Mouse (Mus musculus) monocyte, adult 2 months (primary cell): Measurements from ENCODE around the gene Pitpnc1.
A peak's percentile ranks its signal among the peaks of the same experiment; 100 is the strongest.

Source experiments
- DNase-seq, 2 experiments: peaks; one replicate each; pipeline ENCODE4 v3.0.0; 2022; ENCODE audit warnings: low spot score in 2 of 2, low read depth in 1 of 2

Gene Pitpnc1

DNA sequence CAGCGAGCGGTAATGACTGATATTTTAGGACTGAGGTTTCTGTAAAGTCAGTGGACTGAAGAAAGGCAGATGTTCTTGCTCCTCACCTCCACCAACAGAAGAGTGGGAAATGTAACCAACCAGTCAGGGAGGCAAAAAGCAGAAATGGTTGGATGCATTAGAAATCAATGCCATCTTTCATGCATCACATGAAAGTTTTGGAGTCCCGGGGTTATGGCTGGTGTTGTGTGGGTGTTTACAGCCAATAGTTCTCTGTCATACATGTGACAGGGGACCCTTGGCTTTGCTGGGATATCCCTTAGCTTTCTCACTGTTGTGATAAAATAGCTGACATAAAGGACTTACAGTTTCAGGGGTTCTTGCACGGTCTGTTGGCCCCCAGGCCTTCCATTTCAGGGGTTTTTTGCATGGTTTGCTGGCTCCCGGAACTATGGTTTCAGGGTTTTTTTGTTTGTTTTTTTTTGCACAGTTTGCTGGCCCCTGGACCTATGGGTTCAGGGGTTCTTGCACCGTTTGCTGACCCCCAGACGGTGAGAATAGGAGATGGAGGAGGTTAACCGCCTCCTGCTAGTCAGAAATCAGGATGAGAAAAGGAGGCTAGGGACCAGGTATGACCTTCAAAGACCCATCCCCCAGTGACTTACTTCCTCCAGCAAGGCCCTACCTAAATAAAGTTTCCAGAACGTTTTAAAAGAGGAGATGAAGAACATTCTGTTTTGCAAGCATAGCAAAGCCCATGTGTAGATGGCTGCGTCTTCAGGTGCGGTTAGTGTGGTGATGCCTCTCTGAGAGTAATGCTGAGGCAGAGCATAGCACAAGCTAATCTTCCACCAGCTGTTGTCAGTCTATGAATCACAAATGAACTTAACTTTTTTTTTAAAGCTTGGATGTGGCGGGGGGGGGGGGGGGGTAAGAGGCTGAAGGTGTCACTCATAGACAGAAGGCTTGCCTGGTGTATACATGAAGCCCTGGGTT lies 27.1 kb downstream of the Pitpnc1 start:
- no peak for DNase-seq

DNA sequence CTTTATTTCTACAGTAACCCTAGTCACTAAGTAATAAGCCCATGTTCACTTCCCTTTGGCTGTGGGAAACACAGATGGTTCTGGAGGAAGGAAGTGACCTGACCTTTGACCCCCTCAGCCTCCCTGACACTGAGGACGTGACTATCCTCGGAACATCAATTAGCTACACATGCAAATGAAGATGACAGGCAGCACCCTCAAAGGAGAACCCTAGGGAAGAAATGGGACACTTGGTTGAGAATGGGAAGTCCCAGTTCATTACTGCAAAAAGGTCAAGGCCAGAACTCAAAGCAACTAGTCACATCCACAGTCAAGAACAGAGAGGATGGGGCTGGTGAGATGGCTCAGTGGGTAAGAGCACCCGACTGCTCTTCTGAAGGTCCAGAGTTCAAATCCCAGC lies 29.4 kb downstream of the Pitpnc1 start:
- DNase-seq = no peak

DNA sequence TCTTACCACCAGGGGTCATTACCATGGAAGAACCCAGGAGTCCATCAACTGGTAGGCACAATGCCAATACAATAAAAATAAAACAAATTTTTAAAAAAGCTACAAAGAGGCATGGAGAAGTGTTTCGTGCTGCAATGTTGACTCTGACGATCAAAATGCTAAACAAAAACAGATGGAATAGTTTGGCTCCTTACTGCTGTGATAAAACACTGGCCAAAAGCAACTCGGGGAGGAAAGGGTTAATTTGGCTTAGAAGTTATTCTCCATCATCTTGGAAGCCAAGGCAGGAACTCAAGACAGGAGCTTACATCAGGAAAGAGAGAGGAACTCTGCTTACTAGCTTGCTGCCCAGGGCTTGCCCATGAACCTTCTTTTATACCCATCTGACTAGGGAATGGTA lies 32.4 kb downstream of the Pitpnc1 start:
- DNase-seq = no peak

DNA sequence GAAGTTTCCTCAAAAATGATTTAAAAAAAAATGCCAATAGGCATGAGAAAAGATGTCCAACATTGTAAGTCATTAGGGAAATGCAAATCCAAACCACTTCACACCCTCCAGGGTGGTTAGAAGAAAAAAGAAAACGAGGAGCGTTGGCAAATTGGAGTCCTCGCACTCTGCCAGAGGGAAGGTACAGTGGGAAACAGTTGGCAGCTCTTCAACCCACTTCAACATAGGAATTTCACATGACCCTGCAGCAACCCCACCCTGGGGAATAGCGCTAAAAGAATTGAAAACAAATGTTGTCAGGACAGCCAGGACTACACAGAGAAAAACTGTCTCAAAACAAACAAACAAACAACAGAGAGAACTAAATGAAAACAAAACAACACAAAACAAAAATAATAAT lies 32.8 kb downstream of the Pitpnc1 start:
- no peak for DNase-seq

DNA sequence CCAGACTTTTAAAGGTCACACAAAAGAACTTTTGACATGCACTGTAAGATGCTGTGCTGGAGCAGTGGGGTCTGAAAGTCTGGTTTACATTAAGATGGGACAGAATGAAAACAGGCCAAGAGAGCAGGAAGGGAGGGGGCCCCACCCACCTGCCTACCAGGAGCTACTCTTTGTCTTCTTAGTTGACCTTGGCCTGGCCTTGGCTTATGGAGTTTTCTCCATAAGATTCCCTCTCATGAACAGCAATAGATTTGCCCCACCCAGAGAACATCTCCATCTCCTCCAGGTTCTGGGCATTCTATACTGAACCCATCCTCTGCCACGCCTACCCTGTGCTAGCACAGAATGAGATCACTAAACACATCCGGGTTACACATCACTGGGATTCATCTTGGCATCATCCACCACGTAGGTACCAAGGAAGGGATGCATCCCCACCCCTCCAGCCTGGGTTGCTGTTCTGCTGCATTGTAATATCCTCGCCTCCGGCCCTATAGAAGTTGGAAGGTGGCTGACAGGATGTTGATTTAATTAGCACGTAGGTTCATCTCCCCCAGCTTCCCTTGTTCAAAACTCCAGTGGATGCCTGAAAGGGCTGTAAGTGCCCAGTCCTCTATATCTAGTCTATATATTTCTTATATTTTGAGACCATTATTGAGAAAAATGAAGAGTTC lies 34.6 kb downstream of the Pitpnc1 start:
- DNase-seq = no peak

DNA sequence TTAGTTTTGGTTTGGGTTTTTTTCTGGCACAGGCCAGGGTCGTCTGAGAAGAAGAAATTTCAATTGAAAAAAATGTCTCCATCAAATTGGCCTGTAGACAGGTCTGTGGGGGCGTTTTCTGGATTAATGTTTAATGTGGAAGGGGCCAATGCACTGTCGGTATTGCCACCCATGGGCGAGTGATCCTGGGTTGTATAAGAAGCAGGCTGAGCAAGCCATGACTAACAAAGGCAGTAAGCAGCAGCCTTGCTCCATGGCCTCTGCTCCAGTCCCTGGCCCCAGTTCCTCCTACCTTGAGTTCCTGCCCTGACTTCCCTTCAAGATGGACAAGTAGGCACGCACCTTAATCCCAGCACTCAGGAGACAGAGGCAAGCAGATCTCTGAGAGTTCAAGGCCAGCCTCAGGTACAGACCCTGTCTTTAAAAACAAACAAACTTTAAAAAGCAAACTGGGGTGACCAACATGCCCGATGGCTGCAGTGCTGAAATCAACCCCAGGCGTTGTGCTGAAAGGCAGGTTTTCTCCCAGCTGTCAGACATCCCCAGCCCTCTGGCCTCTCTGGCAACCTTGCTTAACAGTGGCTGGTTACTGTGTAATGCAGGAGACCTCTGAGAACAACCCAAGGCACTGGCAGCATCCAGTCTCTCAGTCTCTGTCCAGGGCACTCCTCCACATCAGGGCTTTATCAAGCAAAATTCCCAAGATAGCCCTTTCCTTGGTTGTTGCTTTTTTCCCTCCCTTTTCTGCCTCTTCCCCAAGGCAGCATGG lies 39.1 kb downstream of the Pitpnc1 start:
- no peak for DNase-seq

DNA sequence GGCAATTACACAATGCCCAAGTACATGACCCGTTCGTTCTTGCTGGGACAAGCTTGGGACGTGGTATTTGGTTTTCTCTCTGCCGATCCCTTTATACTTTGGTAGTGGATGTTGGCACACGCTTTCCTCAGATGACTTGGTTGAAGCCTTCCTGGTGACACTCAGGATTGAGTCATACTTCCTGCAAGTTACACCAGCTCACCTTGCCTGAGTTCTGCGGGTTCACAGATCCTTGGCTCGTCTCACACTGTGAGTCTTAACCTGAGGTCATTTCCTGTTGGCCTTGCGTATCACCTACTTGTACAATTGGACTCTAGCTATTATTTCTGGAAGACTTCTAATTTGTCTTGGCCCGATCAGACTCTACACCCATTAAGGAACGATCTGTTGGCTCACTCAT lies 42.5 kb downstream of the Pitpnc1 start:
- DNase-seq = no peak

DNA sequence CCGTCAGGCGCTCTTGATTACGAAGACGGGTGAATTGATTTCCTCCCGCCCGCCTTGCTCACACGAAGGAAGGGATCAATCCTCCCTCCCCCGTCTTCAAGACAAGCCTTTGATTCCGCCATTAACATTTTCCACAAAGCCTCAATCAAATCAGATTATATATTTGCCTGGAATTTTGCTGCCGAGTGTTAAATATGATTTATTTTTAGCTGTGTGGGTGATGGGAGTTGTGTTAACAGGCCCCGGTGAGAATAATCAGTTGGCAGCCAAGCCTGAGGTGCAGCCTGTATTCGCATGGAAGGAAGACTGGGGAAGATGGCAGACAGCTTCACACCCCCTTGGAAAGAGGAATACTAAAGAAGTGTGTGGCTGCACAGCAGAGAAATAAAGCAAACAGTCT lies 46.3 kb downstream of the Pitpnc1 start:
- DNase-seq = no peak

DNA sequence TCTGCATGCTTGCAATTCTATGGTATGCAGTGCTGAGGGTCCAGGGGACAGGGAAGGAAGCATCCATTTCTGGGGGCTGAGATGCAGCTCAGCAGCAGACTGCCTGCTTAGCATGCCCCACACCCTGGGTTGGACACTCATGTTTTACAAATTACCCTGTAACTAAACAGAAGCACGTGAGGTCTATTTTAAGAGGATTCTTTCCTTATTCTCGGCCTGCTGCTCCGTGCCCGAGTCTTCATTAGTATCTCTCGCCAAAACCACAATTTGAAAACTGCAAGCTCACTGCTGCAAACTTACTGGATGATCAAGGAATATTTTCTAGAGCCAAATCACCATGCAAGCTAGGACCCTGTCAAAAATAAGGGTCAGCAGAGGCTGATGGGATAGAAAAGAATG lies 48.1 kb downstream of the Pitpnc1 start:
- DNase-seq = no peak

DNA sequence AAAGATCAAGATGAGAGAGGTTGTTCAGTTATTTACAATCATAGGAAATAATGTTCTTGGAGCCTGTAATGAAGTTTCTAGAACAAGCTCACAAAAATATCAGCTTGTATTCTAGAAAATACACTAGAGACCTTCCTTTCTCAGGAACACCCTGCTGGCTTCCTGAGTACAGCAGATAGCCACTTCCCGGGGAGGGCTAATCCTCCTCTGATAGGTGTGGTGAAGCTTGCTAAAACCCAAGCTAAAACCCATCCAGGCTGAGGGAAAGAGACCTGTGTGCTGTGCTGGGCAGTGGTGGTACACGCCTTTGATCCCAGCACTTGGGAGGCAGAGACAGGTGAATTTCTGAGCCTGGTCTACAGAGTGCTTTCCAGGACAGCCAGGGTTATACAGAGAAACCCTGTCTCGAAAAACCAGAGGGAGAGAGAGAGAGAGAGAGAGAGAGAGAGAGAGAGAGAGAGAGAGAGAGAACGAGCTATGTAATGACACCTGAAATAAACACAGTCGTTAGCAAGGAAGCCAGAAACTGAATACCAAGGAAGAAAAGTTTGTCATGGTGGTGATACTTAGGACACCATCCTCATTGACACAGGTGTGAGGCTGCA lies 48.6 kb downstream of the Pitpnc1 start:
- DNase-seq = no peak

DNA sequence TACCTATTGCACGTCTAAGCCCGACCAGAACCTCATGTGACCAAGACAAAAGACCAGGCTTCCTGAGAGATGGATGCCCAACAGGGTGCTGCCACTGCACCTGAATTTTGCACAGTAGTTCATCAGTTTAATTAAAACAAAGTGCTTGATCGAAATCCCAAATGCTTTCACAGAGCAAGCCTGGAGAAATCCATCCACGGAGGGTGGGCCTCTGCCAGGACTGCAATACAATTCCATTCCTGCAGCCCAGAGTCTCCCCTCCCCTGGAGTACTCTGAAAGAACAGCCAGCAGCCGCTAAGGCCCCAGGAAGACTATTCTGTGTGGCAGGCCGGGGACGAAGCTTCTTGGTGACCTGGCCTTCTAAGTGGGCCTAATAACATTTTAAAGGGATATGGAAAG lies 50.6 kb downstream of the Pitpnc1 start:
- DNase-seq = no peak

DNA sequence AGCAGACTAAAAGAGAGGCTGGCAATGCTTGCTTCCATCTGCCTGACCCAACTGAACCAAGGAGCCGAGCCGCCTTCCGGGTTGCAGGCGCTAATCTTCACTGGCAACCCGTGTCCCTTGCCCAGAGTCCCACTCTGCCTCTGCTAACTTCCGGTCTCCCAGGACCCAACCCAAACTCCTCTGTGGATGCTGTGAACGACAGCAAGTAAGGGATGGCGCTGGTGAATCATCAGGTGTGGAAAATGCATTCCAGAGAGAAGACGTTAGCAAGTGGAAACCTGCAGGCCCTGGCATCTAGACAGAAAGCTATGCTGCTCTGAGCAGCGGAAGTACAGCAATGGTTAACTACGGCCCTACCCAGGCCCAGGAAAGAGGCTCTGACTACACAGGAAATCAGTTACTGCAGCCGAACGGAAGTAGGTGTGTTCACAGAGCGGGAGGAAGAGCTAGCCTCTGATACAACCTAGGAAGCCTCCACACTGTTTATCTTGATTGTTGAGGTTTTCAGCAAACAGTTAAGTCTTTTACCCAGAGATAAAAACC lies 53.4 kb downstream of the Pitpnc1 start:
- DNase-seq = peak; percentile 32 to 34

DNA sequence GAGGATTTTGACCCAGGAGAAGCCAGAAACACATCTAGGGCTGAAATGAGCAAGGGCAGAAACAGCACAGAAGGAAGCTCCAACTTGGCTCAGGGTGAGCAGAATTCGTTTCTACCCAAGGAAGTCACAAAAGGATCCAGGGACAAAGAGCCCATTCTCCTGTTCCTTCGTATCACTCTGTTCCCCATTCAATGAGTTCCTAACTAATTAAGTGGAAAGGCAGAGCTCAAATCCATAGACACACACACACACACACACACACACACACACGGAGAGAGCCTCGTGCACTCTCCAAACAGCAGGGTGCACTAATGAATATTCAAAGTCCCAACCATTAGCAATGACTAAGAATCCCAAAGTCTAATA lies 54.0 kb downstream of the Pitpnc1 start:
- no peak for DNase-seq

DNA sequence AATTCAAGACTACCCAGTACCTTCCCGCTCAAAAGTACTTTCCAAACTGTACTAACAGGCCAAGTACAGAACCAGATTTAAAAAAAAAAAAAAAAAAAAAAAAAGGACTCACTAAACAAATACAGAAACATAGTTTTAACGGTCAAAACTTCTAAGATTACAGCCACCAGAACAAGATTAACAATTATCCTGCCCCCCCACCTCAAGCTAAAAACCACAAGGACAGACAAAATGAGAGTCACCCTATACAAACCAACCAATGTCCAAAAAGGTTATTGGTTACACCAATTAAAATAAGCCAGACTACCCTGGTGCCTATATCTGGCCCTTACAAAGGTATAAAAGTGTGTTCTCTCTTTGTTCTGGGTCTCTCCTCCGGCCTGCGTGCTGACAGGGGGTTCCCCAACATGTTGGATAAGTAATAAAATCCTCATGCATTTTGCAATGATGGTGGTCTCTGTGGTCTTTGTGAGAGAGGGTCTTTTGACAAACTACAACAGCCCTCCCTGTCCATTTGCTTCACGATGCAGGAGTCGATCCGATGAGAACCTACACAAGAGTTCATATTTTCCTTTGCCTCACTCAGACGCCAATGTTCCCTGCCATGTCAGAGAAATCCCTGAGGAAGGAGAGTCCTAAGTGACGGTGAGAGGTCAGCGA lies 54.5 kb downstream of the Pitpnc1 start:
- no peak for DNase-seq

DNA sequence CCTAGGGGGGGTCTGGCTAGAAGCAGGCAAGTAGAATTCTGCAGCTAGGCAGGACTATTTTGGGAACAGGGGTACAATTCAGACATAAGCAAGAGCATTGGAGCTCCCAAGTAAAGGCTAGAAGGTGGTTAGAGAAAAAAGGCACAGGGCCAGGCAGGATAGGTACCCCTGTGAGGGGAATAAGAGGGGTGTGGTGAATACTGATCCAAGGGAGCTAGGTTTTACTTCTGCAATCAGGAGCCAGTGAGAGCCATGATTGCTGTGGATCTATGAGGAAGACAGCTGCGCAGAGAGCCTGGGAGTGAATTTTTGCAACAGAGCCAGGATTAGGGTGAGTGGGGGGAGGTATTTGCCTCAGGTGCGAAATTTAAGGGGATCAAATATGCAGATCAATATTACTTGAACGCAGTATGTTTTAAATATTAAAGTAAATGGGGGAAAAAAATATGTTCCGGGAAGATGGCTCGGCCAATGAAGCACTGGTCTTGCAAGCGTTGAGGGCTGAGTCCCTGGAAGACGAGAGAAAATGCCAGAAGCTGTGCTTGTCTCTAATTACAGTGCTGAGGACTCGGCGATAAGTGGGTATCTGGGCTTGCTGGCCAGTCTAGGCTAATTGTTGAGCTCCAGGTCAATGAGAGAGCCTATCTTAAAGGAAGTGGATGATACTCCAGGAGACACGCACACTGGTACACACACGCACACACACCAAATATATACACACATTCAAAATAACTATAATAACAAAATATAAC lies 55.3 kb downstream of the Pitpnc1 start:
- no peak for DNase-seq

DNA sequence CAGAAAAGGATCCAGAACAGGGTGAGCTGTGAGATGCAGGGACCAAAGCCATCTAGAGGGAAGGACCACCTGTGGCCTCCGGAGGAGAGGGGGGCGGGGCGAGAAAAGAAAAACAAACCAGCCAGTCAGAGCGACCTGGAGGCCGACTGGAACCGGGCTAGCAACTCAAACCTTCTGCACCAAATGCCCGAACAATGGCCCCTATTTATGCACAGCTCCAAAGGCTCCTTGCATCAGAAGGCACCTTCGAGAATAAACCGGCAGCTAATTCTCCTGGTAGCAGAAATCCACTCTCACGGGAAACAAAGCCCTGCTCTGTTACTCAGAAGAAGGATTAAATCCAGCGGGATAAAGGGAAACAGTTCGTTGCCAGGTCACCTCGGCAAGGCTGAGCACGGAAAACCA lies 57.2 kb downstream of the Pitpnc1 start:
- DNase-seq = no peak

DNA sequence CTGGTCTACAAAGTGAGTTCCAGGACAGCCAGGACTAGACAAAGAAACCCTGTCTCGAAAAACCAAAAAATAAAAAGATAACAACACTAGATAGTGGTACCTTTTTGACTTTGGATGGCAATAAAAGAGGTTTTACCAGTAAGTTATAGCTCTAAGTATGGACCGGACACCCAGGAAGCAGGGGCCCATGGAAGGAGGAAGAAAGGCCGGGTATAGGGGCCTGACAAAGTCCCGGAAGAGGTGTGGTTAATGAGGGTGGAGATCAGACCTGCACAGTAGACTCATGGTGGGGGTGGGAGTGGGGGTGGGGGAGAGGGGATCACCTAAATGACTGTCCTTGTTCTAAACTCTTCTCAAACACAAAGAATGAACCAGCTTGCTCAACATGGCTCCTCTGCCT lies 58.4 kb downstream of the Pitpnc1 start:
- no peak for DNase-seq

DNA sequence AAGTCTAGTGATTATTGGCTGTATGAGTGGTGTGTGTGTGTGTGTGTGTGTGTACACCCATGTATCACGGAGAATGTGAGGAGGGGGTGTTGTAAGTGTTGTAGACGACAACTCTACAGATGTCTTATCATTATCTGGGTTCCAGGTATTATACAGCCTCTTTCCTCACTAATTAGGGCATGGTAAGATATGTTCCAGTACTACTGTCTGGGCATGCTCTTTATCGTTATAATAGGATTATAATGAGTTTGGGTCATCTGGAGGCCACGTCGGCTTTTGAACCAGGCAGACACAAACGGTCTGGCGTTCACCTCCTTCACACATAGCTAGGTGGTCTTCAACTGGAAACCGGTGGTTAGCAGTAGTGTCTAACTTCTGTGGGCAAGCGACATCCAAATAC lies 58.9 kb downstream of the Pitpnc1 start:
- DNase-seq = no peak

DNA sequence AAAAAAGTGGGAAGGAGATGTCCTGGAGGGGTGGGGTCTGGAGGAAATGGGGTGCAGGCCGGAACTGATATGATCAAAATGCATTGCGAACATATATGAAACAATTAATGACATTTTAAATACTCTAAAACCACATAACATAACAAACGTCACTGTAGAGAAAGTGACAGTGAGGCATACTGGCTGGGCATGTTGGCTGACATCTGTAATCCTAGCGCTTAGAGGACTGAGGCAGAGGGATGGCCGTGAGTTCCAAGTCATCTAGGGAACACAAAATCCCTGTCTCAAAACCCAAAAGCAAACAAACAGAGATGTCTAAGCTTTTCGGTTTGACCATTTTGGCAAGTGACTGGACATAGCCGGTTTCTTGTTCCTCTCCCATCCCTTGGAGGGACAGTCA lies 59.7 kb downstream of the Pitpnc1 start:
- DNase-seq = no peak
